Mouse (Mus musculus): ENCODE measurements at regions not wholly inside any gene's neighbourhood (a gene's known extent, or its start where the extent isn't known, plus 50 kb on each side); places are given as distances from the start of the nearest gene placed in this dataset.
A peak's percentile ranks its signal among the peaks of the same experiment; 100 is the strongest.

DNA sequence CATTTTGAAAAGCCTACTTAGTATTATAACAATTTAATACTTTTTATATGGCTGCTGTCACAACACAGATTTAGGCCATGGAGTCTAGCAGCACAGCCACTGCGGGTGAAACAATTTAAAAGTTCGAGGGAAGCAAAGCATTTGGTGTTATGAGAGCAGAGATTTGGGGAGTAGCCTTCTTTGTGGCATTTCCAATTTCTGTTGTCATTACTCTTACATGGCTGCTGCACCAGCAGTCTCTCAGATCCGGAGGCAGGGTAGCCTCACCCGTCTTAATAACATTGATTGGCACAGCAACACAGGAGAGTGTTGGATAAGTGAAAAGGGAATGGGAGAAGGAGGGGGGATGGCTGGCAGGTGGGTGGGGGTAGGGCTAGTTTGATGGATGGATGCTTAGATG, 58.5 kb upstream of the Ssx2ip start:
- Histone ChIP-seq H3K9me3 (ENCODE audit: control insufficient read depth, low read length) (no peaks in the 10 kb centered on the region), H3K4me2 (ENCODE audit: low read depth, low read length) (no peak overlapping the region), H3K9ac (ENCODE audit: low read depth, low read length) (no peak overlapping the region), H3K27me3 (replicated peaks; ENCODE audit: control insufficient read depth, insufficient read depth, low read length) (no peaks in the 10 kb centered on the region), H3K4me3 (ENCODE audit: low read length) (no peak overlapping the region), H3K27ac (ENCODE audit: low read length) (no peak overlapping the region), H3K4me1 (ENCODE audit: control insufficient read depth, insufficient read depth, low read length) (no peaks in the 10 kb centered on the region; the same call in 1 of the 2 replicates), H3K36me3 (ENCODE audit: control insufficient read depth, insufficient read depth, low read length) (no peaks in the 10 kb centered on the region)
- ATAC-seq = no peak
- WGBS = 69% methylated on average over 4 of the region's 4 CpGs

DNA sequence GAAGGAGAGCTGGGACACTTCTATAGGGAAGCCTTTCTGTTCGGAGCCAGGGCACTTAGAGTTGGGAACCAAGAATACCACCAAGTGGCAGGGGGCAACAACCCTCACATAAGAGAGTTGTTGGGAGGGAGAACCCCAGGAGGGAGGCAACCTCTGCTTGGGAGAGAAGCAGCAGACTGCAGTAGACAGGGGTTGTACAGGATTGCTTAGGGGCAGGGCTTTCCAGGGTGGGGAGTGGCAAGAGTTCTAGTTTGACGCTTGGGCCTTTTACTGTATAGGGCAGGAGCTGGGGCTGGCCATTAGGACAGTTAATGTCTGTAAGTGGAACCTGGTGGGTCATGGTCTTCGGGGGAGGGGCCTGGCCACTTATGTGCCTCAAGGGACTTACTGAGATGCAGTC, 57.1 kb upstream of the Ssx2ip start:
- Histone ChIP-seq H3K9me3 (ENCODE audit: control insufficient read depth, low read length) (no peaks in the 10 kb centered on the region), H3K4me2 (ENCODE audit: low read depth, low read length) (no peak overlapping the region), H3K27ac (ENCODE audit: low read length) (no peak overlapping the region), H3K27me3 (replicated peaks; ENCODE audit: control insufficient read depth, insufficient read depth, low read length) (no peaks in the 10 kb centered on the region), H3K9ac (ENCODE audit: low read depth, low read length) (no peak overlapping the region), H3K36me3 (ENCODE audit: control insufficient read depth, insufficient read depth, low read length) (no peaks in the 10 kb centered on the region), H3K4me3 (ENCODE audit: low read length) (no peak overlapping the region), H3K4me1 (ENCODE audit: control insufficient read depth, insufficient read depth, low read length) (no peaks in the 10 kb centered on the region; the same call in 1 of the 2 replicates)
- ATAC-seq = no peak
- WGBS = 75% methylated on average over 3 of the region's 3 CpGs

DNA sequence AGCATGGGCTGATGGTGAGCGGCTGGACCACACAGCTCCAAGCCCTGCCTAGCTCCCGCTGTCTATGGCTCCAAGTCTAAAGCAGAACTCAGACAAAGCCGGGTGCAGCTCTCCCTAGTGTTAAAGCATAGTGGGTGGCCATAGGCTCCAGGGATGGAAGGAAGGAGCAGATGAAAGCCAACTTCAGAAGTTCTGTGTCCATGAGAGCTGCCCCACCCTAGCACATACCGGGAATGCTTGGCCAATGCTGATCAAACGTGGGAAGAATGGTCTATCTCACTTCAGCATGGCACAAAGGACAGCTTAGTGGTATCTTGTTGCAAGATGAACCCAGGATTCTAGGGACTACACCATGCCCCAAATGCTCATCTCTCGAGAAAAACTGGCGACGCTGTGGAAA, 55.5 kb upstream of the Ssx2ip start:
- H3K4me3 ChIP-seq (ENCODE audit: low read length) = no peak overlapping the region
- no peaks in the 10 kb centered on the region; the same call in 1 of the 2 replicates for H3K4me1 ChIP-seq (ENCODE audit: control insufficient read depth, insufficient read depth, low read length)
- H3K4me2 ChIP-seq (ENCODE audit: low read depth, low read length) = no peak overlapping the region
- no peak overlapping the region for H3K27ac ChIP-seq (ENCODE audit: low read length)
- no peak overlapping the region for H3K9ac ChIP-seq (ENCODE audit: low read depth, low read length)
- ATAC-seq = no peak
- H3K9me3 ChIP-seq (ENCODE audit: control insufficient read depth, low read length) = no peaks in the 10 kb centered on the region
- WGBS = 71% methylated on average over 8 of the region's 8 CpGs
- no peaks in the 10 kb centered on the region for H3K36me3 ChIP-seq (ENCODE audit: control insufficient read depth, insufficient read depth, low read length)
- no peaks in the 10 kb centered on the region for H3K27me3 ChIP-seq (replicated peaks; ENCODE audit: control insufficient read depth, insufficient read depth, low read length)

DNA sequence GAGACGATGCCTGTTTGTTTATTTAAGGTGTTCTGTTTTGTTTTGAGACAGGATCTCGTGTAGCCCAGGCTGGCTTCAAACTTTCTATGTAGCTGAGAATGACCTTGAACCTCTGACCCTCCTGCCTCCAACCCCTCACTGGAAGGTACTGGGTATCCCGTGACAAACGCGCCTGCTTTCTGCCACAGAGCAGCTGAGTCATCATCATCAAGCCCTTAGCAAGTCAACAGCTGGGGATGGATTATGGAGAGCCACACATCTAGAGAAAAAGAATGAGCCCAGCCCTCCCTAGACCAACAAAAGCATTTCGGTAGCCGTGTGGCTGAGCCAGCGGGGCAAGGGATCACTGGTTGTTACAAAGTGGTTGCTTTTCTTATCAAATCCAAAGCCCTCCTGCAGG, 55.0 kb upstream of the Ssx2ip start:
- 58% methylated on average over 8 of the region's 8 CpGs for WGBS
- Histone ChIP-seq H3K9me3 (ENCODE audit: control insufficient read depth, low read length) (no peaks in the 10 kb centered on the region), H3K27ac (ENCODE audit: low read length) (no peak overlapping the region), H3K4me1 (ENCODE audit: control insufficient read depth, insufficient read depth, low read length) (no peaks in the 10 kb centered on the region; the same call in 1 of the 2 replicates), H3K4me3 (ENCODE audit: low read length) (no peak overlapping the region), H3K36me3 (ENCODE audit: control insufficient read depth, insufficient read depth, low read length) (no peaks in the 10 kb centered on the region), H3K9ac (ENCODE audit: low read depth, low read length) (no peak overlapping the region), H3K27me3 (replicated peaks; ENCODE audit: control insufficient read depth, insufficient read depth, low read length) (no peaks in the 10 kb centered on the region), H3K4me2 (ENCODE audit: low read depth, low read length) (no peak overlapping the region)
- ATAC-seq = no peak

DNA sequence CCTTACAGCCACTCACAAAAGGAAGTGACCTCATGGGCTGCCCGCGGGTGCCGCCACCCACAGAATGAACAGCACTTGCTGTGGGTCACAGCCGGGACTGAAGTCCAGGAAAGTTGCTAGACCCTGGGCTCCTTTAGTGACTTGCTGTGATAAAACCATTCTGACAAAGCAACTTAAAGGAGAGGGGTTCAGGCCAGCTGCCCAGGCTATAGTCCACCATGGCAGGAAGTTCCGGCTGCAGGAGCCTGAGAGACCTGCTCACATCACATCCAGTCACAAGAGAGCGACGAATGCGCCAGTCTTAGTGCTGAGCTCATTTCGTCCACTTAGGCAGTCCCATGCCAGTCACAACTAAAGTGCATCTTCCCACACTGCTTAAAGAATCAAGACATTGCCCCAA, 54.3 kb upstream of the Ssx2ip start:
- ATAC-seq = 0 out of 2 replicates have a peak, but pooled peaks have one; percentile 14
- no peak overlapping the region for H3K4me3 ChIP-seq (ENCODE audit: low read length)

DNA sequence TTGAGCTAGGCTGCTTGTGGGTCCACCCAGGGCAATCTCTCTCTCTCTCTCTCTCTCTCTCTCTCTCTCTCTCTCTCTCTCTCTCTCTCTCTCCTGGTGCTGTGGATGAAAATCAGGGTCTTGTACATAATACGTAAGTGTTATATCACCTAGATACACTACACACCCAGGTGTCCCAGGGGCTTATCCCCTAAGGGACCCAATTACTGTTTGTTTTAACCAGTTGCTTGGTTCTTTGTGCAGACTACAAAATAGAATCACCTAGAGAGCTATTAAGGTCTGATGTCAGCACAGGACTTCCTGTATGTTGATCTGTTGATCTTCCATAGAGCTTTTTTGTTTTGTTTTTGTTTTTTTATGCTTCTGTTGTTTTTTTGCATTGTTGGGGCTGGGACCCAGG, 53.0 kb upstream of the Ssx2ip start:
- WGBS = 91% methylated on average over 1 of the region's 1 CpGs
- Histone ChIP-seq H3K4me2 (ENCODE audit: low read depth, low read length) (no peak overlapping the region), H3K36me3 (ENCODE audit: control insufficient read depth, insufficient read depth, low read length) (no peaks in the 10 kb centered on the region), H3K4me1 (ENCODE audit: control insufficient read depth, insufficient read depth, low read length) (no peaks in the 10 kb centered on the region), H3K9ac (ENCODE audit: low read depth, low read length) (no peak overlapping the region), H3K4me3 (ENCODE audit: low read length) (no peak overlapping the region), H3K9me3 (ENCODE audit: control insufficient read depth, low read length) (no peaks in the 10 kb centered on the region), H3K27ac (ENCODE audit: low read length) (no peak overlapping the region), H3K27me3 (replicated peaks; ENCODE audit: control insufficient read depth, insufficient read depth, low read length) (no peaks in the 10 kb centered on the region)
- no peak for ATAC-seq

More for the DNA sequence above, 54.3 kb upstream of the Ssx2ip start:
- H3K27ac ChIP-seq (ENCODE audit: low read length) = no peak overlapping the region
- H3K4me2 ChIP-seq (ENCODE audit: low read depth, low read length) = no peak overlapping the region
- no peaks in the 10 kb centered on the region for H3K36me3 ChIP-seq (ENCODE audit: control insufficient read depth, insufficient read depth, low read length)
- no peak overlapping the region for H3K9ac ChIP-seq (ENCODE audit: low read depth, low read length)
- 95% methylated on average over 9 of the region's 9 CpGs for WGBS
- H3K9me3 ChIP-seq (ENCODE audit: control insufficient read depth, low read length) = no peaks in the 10 kb centered on the region
- no peaks in the 10 kb centered on the region; the same call in 1 of the 2 replicates for H3K4me1 ChIP-seq (ENCODE audit: control insufficient read depth, insufficient read depth, low read length)
- H3K27me3 ChIP-seq (replicated peaks; ENCODE audit: control insufficient read depth, insufficient read depth, low read length) = no peaks in the 10 kb centered on the region

DNA sequence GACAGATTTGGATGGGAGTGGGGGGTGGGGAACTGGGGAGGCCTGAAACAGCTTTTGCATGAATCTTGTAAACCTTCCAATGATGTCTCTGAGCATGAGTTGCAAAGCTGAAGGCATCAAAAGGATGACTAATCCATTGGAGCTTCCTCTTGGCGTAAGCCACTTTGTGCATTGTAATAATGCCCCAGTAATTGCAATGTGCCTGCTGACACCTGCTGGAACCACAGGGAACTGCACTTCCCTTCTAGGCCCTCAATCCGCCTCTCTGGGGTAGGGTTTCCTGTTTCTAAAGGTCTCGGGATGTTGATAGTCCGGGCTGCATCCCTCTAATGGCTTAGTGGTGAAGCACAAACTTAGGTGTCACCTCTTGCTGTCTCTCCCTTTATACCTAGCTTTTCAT, 52.3 kb upstream of the Ssx2ip start:
- H3K9ac ChIP-seq (ENCODE audit: low read depth, low read length) = no peak overlapping the region
- H3K4me3 ChIP-seq (ENCODE audit: low read length) = no peak overlapping the region
- H3K36me3 ChIP-seq (ENCODE audit: control insufficient read depth, insufficient read depth, low read length) = no peaks in the 10 kb centered on the region
- H3K27ac ChIP-seq (ENCODE audit: low read length) = no peak overlapping the region
- no peak for ATAC-seq
- H3K4me2 ChIP-seq (ENCODE audit: low read depth, low read length) = no peak overlapping the region
- H3K27me3 ChIP-seq (replicated peaks; ENCODE audit: control insufficient read depth, insufficient read depth, low read length) = no peaks in the 10 kb centered on the region
- no peaks in the 10 kb centered on the region for H3K9me3 ChIP-seq (ENCODE audit: control insufficient read depth, low read length)
- H3K4me1 ChIP-seq (ENCODE audit: control insufficient read depth, insufficient read depth, low read length) = no peaks in the 10 kb centered on the region
- 86% methylated on average over 4 of the region's 4 CpGs for WGBS

DNA sequence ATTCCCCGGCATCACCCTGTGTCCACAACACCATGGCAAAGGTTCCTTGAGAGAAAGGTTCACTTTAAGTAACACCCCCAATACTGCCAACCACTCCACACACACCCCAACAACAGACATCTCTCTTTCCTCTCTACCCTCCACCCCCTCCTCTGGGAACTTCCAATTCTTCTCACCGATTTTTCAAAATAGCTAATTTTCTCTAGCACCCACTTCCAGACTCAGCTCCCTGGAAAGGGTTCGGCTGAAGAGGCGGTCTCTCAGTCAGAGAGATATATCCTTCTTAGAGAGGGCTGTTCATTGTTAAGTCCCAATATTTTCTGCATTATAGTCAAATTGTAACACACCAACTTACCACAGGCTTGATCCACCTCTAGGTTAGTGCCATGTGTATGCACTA, 50.5 kb upstream of the Ssx2ip start:
- no peaks in the 10 kb centered on the region for H3K36me3 ChIP-seq (ENCODE audit: control insufficient read depth, insufficient read depth, low read length)
- H3K27ac ChIP-seq (ENCODE audit: low read length) = no peak overlapping the region
- no peak overlapping the region for H3K9ac ChIP-seq (ENCODE audit: low read depth, low read length)
- no peak for ATAC-seq
- no peak overlapping the region for H3K4me2 ChIP-seq (ENCODE audit: low read depth, low read length)
- no peaks in the 10 kb centered on the region for H3K4me1 ChIP-seq (ENCODE audit: control insufficient read depth, insufficient read depth, low read length)
- H3K9me3 ChIP-seq (ENCODE audit: control insufficient read depth, low read length) = no peaks in the 10 kb centered on the region
- no peak overlapping the region for H3K4me3 ChIP-seq (ENCODE audit: low read length)
- no peaks in the 10 kb centered on the region for H3K27me3 ChIP-seq (replicated peaks; ENCODE audit: control insufficient read depth, insufficient read depth, low read length)
- 95% methylated on average over 4 of the region's 4 CpGs for WGBS

Data from intestine, embryonic 16.5 days (tissue).